8 mouse cellular contexts compared by ENCODE assay signal in genomic region chr3:55353909-55354511, GRCm38 (mm10).
DNase-seq lines count a peak whose midpoint lies in the region; ATAC-seq and TF ChIP-seq lines count a peak whose summit lies in the region.

No protein-coding gene starts in this region.

- H3K9ac ChIP-seq in hindbrain, embryonic 12.5 days: no peak overlapping the region
- H3K9ac ChIP-seq in midbrain, embryonic 15.5 days: peak overlapping the region; percentile 10; the same call in 1 of the 2 replicates

- no peaks in the 10 kb centered on the region for H3K27me3 ChIP-seq in Patski
- H3K27me3 ChIP-seq in hindbrain, embryonic 12.5 days: no peaks in the 10 kb centered on the region
- no peaks in the 10 kb centered on the region for H3K27me3 ChIP-seq in midbrain, embryonic 15.5 days (replicated peaks)
- H3K27me3 ChIP-seq in thymus, adult 2 months (ENCODE audit: control insufficient read depth, insufficient read depth, low read length): no peaks in the 10 kb centered on the region

- in situ Hi-C loops in Patski (cut with MboI; ENCODE audit: low pct_unique_long_range_greater_than_20kb): loop anchor here (5.0 to 10.0 kb wide), 2 partner anchors 139 to 272 kb away; no protein-coding TSS in a partner anchor

- H3K4me1 ChIP-seq in hindbrain, embryonic 12.5 days: peaks cover 56% of the 10 kb centered on the region
- peaks cover 55% of the 10 kb centered on the region for H3K4me1 ChIP-seq in midbrain, embryonic 15.5 days
- no peaks in the 10 kb centered on the region for H3K4me1 ChIP-seq in thymus, adult 2 months (replicated peaks; ENCODE audit: control insufficient read depth, insufficient read depth, low read length)

- CTCF ChIA-PET in Patski (lab: Charles Lee): interaction anchor here (0.7 to 12.3 kb wide), 54 partner anchors 7 to 618 kb away, joined by 3 to 215 read pairs (median 4); partner anchors contain the start of genes Alg5, Ccdc169, Dclk1 and Spg20

- no peak for TF ChIP-seq POLR2A in thymus, adult 2 months (IDR thresholded peaks at IDR 0.05; ENCODE audit: control insufficient read depth, extremely low read depth, insufficient read depth, low read length, poor library complexity)

- TF ChIP-seq CTCF in Patski (IDR thresholded peaks at IDR 0.05): no peak
- no peak for TF ChIP-seq CTCF in thymus, adult 2 months (IDR thresholded peaks at IDR 0.05; ENCODE audit: borderline replicate concordance, control insufficient read depth, extremely low read depth, insufficient read depth, low read length, poor library complexity)

- POLR2A ChIA-PET in Patski (lab: Charles Lee): interaction anchor here (0.6 to 2.0 kb wide), 4 partner anchors 15 to 240 kb away, joined by 3 to 9 read pairs (median 6); no protein-coding TSS in a partner anchor

- peak overlapping the region; percentile 48 for H3K27ac ChIP-seq in hindbrain, embryonic 12.5 days
- H3K27ac ChIP-seq in midbrain, embryonic 15.5 days: peak overlapping the region; percentile 93
- H3K27ac ChIP-seq in thymus, adult 2 months (ENCODE audit: control insufficient read depth, insufficient read depth, low read length): no peak overlapping the region

- H3K4me3 ChIP-seq in hindbrain, embryonic 12.5 days: no peak overlapping the region
- H3K4me3 ChIP-seq in midbrain, embryonic 15.5 days: no peak overlapping the region
- H3K4me3 ChIP-seq in thymus, adult 2 months (ENCODE audit: control insufficient read depth, insufficient read depth, low read length): no peak overlapping the region

- H3K9me3 ChIP-seq in hindbrain, embryonic 12.5 days (replicated peaks): no peaks in the 10 kb centered on the region
- no peaks in the 10 kb centered on the region for H3K9me3 ChIP-seq in midbrain, embryonic 15.5 days

- 25% methylated on average over 13 of the region's 13 CpGs for WGBS in hindbrain, embryonic 12.5 days
- WGBS in midbrain, embryonic 15.5 days: 36% methylated on average over 13 of the region's 13 CpGs
- WGBS in thymus, adult 2 months: 85% methylated on average over 13 of the region's 13 CpGs

- H3K4me2 ChIP-seq in hindbrain, embryonic 12.5 days (replicated peaks): no peak overlapping the region
- no peak overlapping the region for H3K4me2 ChIP-seq in midbrain, embryonic 15.5 days

- peak; percentile 92 for ATAC-seq in Patski
- peak; percentile 26; the same call in 1 of the 2 replicates for ATAC-seq in hindbrain, embryonic 12.5 days (ENCODE audit: low FRiP score)
- ATAC-seq in midbrain, embryonic 15.5 days (replicated peaks): no peak
- ATAC-seq in monocyte, adult 5-6 weeks (replicated peaks; ENCODE audit: insufficient number of reproducible peaks, low FRiP score, low TSS enrichment, poor library complexity, severe bottlenecking): no peak

- DNase-seq in 3T3-L1 (ENCODE audit: low read depth, low spot score) (peak; percentile 99), Patski (ENCODE audit: low read depth, low spot score) (peak; percentile 83)
- peak; percentile 94 for DNase-seq in fibroblast of lung, adult 2 months (ENCODE audit: low read depth)
- peak; percentile 51 to 60 for DNase-seq in layer of hippocampus, postnatal 36 days
- no peak for DNase-seq in thymus, adult 2 months

- H3K36me3 ChIP-seq in hindbrain, embryonic 12.5 days: no peaks in the 10 kb centered on the region
- no peaks in the 10 kb centered on the region for H3K36me3 ChIP-seq in midbrain, embryonic 15.5 days (replicated peaks)
- no peaks in the 10 kb centered on the region for H3K36me3 ChIP-seq in thymus, adult 2 months (ENCODE audit: control insufficient read depth, insufficient read depth, low read length)

Comparison
In these comparisons a context has a peak if more than half of its experiments do, and no peak if none do; other contexts are left out.
1. ATAC-seq: peak in Patski (single experiment) and hindbrain, embryonic 12.5 days (single experiment); none in midbrain, embryonic 15.5 days (single experiment) and monocyte, adult 5-6 weeks (single experiment).